Mouse (Mus musculus): ENCODE measurements around the gene Nrxn3.

- TF ChIP-seq CTCF (IDR thresholded peaks at IDR 0.05; ENCODE audit: borderline replicate concordance, control insufficient read depth, extremely low read depth, insufficient read depth, low read length, poor library complexity) (no peak), POLR2A (IDR thresholded peaks at IDR 0.05; ENCODE audit: control insufficient read depth, extremely low read depth, insufficient read depth, low read length, poor library complexity) (no peak)
Observed at GRCm38 (mm10) chr12:89470226-89470625, 747.5 kb downstream of the Nrxn3 start.

Data from thymus, adult 2 months (tissue).